Mouse (Mus musculus): Measurements from ENCODE around the gene Lmntd1.

Lmntd1 gene

DNA sequence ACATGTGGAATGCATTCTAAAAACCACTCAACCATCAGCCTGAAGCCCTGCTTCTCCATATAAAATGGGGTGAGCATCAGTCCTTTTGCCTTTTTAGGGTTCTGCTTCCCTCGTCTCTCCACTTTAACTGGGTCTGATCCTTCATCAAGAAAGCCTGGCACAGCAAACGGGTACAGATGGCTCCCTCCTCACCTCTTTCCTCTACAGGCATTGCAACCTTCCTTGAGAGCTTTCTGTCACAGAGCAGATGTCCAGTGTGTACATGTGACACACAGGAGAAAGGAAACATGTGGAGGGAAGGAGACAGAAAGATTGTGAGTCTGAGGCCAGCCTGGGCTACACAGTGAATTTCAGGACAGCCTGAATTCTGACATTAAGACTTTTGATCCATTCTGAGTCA is 125.9 kb downstream of the Lmntd1 start:
- DNase-seq (ENCODE audit: low spot score in 2 of 2) = no peak

DNA sequence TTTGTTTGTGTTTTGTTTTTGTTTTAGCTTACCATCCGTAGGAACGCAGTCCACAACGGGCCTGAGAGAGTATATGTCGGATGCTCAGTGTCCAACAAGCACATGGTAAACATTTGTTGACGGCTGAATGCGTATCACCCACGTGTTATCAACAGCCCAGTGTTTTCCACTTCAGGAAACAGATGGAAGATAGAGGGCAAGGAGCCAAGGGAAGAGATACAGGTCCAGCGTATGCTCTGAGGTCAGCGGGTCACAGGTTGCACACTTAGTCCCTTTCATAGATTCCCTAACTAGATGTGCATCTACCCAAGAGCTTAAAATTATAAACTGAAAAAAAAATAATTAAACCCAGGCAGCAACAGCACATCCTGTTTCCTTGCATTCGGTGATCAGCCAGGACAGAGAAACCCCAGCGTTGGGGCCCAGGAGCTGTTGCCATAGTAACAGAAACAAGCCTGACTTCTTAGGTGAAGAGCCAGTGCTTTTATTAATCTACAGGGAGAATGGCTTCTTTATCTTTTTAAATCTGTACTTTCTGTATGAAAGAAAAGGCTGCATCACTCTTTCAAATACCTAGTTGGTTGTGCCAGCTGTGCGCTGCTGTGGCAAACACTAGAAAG is 128.0 kb downstream of the Lmntd1 start:
- DNase-seq (ENCODE audit: low spot score in 2 of 2) = no peak

DNA sequence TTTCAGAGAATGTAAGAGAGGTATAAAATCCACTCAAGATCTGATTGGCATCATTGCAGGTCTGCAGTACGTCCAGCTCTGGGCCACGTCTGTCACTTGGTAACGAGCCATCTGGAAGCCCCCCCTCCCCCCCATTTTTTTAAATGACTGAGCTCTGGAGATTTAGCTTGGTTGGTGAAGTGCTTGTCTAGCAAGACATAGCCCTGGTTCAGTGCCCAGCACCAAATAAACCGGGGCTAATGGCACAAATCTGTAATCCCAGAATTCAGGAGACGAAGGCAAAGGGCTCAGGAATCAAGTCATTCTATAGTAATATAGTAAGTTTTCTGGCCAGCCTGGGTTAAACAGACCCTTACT is 130.8 kb downstream of the Lmntd1 start:
- DNase-seq (ENCODE audit: low spot score in 2 of 2) = no peak

DNA sequence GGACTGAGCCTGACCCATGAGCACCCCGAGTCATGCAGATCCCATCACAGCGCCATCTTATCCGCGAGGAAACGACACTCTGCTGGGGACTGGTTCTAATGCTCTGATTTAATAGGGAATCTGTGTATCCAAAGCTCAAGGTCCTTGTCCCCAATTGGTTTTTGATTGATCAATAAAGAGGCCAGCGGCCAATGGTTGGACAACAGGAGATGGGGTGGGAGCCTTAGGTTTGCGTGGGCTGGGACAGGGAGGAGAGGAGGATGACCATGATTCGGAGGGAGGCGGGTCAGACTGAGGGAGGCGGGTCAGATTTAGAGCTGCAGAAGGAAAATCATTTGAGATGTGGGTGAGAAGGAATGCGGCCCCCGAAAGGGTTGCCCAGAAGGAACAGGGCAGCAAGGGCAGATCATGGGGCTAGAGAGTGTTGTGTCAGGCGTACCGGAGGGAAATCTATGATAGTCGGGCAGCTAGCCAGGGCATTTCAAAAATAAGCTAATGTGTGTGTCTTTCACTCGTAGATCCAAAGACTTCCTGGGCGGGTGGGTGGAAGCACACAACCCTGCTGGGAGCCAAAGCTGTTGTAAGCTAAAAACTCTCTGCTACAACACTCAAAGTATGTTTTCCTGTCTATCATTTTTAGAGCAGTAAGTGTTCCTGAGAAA is 131.3 kb downstream of the Lmntd1 start:
- DNase-seq (ENCODE audit: low spot score in 2 of 2) = no peak

DNA sequence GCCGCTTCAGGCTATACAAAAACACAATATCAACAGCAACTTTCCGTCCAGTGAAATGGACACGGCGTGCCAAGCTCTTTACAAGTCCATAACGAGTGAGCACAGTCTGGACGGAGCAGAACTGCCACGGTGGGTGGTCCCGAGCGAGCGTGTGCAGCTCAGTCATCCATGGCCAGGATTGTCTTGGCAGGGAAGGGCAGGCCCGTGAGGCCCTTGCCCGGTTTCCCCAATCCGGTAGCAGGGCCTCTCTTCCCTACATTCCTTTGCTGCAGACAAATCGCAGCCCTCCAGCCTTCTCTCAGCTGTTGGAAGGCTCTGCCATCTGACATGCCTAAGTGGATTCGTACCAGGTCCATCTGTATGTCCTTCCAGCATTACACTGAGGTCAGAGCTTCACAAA is 132.2 kb downstream of the Lmntd1 start:
- no peak for DNase-seq (ENCODE audit: low spot score in 2 of 2)

DNA sequence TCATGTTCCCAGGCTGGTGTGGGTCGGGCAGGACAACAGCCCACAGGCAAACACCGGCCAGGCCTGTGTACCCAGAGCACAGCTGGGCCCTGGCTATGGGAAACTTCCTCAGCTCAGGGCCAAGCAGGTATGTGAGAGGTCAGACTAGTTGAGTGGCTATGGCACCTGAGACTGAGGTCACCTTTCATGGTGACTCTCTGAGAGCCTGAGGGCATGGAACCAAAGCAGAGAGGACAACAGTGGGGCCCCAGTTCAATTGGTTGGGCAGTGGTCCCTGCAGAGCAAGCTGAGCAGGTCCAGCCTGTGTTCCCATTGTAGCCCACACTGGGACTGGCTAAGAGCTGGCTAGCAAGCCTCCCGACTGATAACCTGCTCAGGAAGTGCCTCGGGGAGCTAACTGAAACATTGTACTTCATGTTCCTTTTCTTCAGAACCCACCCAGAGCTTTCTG is 135.3 kb downstream of the Lmntd1 start:
- no peak for DNase-seq (ENCODE audit: low spot score in 2 of 2)

DNA sequence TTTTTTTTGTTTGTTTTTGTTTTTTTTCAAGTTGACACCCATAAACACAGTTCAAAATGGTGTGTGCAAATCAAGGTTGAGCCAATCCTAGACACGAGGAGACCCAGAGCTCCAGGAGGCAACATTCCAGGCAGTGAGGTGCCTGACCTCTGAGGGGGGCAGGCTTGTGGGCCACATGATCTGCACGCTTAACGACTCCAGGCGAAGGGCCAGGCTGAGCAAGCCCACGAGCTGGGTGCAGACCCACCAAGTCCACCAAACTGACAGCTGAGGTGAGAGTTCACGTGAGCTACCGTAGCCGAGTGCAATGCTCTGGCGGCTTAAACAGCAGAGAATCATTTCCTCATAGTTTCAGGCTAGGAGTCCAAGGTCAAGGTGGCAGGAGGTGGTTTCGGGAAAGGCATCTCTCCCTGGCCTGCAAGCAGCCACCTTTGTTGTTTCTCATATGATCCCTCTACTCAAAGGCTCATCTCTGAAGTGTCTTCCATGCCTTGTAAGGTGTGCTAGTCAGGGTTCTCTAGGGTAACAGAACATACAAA is 136.7 kb downstream of the Lmntd1 start:
- DNase-seq (ENCODE audit: low spot score in 2 of 2) = no peak

DNA sequence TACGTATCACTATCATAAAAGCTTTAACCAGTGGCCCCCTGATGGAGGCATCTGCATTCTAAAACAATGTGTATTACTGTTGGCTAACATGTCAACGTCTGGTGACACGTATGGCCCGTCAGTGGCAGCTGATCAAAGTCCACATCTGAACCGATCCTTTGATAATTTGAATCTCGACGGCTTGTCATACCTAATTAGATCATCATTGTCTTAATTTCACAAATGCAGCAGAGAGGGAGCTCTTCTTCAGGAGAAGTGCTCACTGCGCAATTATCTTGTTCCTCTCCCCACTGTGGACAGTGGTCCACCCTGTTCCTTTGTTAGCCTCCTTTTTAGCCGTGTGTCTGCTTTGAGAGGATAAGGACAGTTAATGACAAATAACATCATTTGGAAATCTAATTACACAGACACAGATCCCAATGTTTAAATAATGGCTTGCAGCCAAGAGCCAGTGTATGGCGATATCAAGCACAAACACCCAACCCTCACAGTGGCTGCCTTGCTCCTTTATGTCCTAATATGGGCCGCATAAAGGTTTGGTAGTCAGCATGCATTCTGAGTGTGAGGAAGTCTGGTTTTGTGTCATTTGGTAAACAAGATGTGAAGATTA is 142.4 kb downstream of the Lmntd1 start:
- DNase-seq (ENCODE audit: low spot score in 2 of 2) = no peak

DNA sequence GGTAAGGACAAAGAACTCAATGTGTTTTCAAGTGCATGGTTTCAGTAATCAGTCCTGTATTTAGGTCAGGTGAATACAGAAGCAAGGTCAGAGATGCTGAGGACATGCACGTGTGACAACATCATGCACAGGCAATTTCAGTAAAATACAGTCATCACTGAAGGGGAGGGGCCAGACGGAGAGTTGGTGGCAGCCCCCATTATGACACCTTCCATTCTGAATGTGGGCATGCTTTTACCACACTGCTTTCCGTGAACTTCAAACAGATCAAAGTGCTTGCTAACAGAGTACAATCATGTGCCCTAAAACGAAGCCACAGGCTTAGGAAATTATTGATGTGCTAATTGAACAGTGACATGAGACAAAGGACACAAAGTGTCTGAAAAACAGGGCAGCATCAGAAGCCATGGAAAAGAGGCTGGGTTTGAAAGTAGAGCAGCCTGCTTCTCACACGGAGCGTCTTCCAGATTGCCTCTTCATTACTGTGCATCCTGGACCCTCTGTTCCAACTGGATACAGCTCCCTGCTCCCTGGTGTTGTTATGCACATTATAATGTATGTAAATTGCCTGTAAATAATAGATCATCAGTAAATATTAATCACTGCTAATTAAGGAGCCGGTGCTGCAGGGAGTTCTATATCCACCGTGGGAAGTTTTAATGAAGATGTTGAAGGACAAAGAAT is 144.7 kb downstream of the Lmntd1 start:
- DNase-seq (ENCODE audit: low spot score in 2 of 2) = no peak

DNA sequence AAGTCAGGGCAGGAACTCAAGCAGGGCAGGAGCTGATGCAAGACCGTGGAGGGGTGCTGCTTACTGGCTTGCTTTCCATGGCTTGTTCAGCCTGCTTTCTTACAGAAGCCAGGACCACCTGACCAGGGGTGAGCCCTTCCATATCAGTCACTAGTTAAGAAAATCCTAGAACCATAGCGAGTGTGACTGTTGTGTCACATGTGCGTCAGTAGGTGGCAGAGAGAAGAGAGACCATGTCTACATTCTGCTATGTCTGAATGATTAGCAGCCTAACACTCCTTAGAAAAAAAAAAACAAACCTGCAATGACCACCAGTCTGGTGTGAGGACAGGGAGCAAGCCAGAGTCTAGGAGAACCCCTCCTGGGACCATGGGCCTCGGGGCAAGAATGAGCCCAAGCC is 150.1 kb downstream of the Lmntd1 start:
- no peak for DNase-seq (ENCODE audit: low spot score in 2 of 2)

DNA sequence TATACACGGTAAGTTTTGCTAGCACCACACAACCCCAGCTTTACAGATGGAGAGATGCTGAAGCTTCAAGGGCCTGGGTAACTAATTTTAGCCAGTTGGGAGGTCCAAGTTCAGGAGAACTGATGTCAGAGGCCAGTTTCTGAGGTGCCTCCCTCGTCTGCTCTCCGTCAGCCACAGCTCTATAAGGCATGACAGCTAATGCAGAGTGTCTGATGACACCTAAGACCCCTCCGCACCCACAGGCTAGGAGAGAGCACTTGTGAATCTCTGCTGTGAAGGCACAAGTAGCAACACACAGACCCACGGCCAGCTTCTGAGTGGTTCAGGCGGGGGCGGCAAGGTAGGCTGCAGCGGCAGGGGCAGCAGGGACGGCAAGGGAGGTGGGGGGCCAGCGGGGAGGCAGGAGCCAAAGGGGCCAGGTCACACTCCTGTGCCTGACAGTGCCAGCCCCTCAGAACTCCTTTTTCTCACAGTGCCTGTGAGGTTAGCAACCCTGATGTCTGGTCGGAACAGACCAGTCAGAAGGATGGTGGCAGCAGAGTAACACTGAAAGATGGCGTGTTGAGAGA is 151.4 kb downstream of the Lmntd1 start:
- no peak for DNase-seq (ENCODE audit: low spot score in 2 of 2)

DNA sequence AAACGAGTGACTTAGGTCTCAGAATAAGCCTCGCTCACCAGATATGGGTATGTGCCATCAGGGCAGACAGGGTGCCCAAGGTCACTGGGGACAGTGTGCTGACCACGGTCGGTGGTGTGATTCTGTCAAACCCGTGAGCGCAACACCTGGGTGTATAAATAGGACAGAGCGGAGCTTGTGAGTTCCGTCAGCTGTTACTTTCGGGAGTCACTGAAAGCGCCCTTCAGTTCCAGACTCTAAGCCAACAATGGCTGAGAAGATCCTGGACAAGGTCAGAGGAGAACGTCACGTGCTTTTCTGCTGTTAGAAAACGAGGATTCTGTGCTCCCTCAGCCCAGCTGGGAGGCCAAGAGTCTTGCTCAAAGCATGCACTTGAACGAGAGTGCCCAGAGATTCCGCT is 157.1 kb downstream of the Lmntd1 start:
- DNase-seq (ENCODE audit: low spot score in 2 of 2) = no peak

DNA sequence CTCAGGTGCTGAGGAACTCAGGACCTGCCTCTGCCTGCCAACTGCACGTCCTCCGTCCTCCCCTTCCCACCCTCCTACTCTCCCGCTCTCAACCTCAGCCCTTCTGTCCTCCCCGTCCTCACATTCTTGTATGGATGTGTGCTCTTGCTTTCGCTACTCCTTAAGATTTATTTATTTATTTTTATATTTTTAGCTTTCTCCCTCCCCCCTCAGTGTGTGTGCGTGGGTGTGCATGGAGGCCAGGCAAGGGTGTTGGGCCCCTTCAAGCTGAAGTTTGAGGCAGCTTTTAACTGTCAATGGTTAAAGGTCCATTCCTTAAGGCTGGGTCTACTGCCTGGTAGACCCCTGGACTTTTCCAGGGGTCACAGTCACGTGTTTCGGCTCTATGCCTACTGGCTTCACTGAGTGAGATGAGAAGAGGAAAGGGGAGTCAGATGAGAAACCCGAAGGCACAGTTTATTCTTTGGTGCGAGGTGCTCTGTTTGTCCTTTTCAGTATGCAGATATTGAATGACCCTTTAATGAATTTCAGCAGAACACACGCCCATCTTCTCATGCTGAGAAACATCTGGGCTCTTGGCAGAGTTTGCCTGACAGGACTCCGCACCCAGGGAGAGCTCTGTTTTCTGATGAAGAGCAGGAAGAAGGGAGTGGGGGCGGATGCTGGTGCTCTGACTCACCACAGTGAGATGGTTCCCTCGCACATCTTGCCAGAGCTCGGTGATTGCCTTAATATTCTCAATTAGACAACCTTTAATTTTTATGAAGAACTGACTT is 163.3 kb downstream of the Lmntd1 start:
- peak; percentile 15 to 19 for DNase-seq (ENCODE audit: low spot score in 2 of 2)

DNA sequence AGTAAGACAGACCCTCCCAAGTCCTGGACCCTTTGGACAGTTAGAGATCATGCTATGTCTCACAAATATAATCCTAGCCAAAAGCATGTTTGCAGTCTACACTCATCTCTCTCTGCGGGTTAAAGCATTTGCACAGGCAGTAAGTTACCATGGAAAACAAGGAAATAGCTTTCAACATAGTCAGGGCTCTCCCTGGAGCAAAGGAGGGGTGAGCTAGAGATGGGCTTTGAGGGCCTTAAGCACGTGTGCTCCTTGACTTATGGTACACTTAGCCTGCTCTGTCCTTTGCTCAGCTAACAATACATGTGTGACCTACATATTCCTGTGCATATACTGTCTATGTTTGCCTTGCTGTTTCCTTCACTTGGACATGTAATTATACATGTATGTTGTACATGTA is 165.8 kb downstream of the Lmntd1 start:
- no peak for DNase-seq (ENCODE audit: low spot score in 2 of 2)

DNA sequence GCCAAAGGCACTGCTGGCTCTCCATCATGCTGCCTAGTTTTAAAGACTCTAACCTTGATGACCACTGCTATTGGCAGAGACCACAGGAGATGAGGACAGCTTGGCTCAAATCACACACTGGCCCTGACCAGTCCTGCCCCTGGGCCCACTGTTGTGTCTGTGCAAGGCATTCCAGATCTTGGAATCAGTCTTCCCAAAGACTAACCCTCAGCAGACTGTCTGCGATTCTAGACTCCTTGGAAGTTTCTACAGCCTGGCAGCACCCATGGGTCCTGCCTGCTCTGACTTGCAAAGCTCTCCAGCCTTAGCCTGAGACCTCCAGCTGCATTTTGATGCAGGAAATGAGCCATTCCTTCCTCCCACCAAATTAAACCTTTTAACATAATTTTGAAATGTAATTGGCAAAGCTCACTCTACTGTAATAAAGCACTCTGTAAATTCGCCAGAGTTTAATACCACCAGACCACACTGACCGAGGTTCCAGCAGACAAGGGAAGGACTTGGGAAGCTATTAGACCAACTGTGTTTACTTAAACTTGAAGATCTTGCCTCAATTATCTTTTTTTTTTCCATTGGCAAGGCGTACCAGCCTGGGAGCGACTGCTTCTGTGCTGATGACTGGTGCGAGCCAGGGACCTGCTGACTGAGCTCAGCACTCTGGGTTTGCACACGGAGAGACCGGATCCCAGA is 168.2 kb downstream of the Lmntd1 start:
- no peak for DNase-seq (ENCODE audit: low spot score in 2 of 2)

DNA sequence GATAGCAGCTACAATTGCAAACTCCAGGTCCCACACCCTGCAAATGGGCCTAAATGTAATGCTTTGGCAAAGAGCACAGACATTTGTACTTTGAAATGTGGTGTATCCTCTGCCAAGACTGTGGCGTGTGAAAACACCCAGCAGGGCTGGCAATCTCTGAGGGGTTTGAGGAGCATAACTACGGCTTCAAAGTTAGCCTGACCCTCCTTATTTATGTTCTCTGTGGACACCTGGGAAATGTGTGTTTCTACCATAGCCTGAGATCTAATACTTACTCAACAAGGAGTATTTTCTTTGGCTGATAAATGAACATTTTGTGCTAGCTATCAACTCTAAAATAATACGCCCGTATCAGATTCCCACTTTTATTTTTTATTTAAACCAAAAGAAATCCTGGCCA is 168.7 kb downstream of the Lmntd1 start:
- DNase-seq (ENCODE audit: low spot score in 2 of 2) = no peak

DNA sequence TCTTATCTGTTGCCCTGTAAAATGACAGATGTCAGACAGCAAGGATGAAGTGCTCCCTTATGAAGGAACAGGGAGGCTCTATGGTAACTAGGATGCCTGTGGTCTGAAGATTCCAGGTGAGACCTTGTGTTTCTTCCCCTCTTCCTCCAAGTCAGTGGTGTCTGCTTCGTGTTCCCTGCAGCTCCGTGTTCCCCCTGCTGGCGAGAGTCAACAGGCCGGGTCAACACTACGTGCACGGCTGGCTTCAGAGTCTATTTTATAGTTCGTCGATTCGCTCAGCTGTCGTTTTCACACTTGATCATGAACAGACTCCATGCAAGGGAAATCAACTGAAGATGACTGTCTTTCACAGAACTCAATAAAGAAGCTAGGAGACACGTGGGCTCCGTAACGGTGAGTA is 171.3 kb downstream of the Lmntd1 start:
- no peak for DNase-seq (ENCODE audit: low spot score in 2 of 2)

DNA sequence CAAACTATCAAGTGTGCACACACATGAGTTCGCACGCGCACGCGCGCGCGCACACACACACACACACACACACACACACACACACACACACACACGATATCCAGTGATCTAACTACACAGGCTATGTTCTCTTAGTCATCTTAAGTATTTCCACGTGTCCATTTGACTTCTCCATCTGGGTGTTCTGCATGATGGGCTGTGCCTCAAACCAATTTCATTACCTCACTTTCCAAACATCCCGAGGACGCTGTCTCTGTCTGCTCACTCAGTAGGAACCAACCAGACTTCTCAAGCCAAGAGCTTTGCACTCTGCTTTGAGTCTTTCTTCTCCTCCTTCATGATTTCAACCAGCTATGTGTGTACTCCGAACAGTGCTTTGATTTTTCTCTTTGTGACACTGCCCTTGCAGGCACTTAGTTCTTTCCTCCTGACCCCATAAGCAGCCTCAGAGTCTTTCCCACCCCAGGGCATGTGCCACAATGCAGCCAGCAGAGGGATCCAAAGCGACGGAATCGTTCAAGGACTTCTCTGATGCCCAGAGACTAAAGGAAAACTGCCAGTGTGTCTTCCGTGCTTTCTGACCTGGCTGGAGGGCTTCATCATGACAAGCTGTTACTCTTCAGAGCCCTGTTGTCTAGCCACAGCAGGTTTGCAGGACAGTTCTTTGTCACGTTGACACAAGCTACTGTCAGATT is 172.6 kb downstream of the Lmntd1 start:
- DNase-seq (ENCODE audit: low spot score in 2 of 2) = peak in 1 of 2 experiments; percentile 33

DNA sequence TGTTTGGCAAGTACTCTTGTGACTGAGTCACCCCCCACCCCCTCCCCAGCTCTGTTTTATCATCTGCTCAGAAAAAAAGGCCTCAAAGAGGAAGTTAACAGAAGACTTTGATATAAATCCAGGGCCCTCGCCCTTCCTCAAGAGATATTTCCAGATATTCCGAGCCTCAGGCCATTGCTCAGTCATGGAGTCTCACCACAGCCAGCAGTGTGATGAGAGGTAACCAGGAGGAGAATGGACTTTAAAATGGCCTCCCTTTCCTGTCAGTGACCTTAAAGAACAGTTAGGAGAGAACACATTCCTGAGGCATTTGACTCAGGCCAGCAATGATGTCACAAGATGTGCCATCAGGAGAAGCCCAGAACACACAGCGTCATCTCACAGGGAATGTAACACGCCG is 175.3 kb downstream of the Lmntd1 start:
- no peak for DNase-seq (ENCODE audit: low spot score in 2 of 2)

DNA sequence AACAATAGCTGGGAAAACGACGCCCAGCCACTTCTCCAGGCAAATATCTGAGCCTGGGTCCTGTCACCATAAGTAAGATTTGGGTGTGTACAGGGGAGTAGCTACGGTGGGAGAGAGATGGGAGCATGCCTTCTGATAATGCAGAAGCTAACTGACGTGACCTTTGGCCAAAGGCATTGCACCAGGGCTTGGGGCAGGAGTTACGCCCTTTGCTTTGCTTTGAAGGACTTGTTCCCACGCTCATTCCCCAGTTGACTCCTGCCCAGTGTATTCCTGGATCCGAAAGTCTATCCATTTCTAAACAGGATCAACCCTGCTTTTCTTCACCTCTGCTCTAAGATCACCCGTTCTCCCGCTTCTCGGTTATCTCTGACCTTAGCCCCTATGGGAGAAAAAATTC is 178.4 kb downstream of the Lmntd1 start:
- DNase-seq (ENCODE audit: low spot score in 2 of 2) = no peak

All from frontal cortex, postnatal 10 days (tissue).